Mouse (Mus musculus) limb, embryonic 14.5 days (tissue): Measurements from ENCODE around the gene Zfp689. TPM values are rescaled to one million over a fixed set of nuclear protein-coding genes. Genes with fewer than 3 reads are reported as not detected.
"Not testable (repeated sequence)": the region's sequence is repeated elsewhere in the genome, so short reads cannot be mapped to it uniquely, and the experiment has no call there.

Source experiments
- ATAC-seq: fragments of 200-750 bp; cut with Nextera tagmentation; 2 replicates; pipeline ENCODE4 v1.8.0; 2017; ENCODE audit warnings: low read depth, moderate number of reproducible peaks, moderate TSS enrichment; ENCODE audit not compliant: low FRiP score
- DNase-seq: peaks from one replicate; pipeline ENCODE4 v3.0.0-alpha.2; 2015; ENCODE audit warnings: low spot score
- H3K27ac ChIP-seq: fragments of 300-500 bp; sonication (generic); replicated peaks from 2 replicates; pipeline ENCODE4 v1.5.1; 2014; ENCODE audit warnings: low read depth, mild to moderate bottlenecking, low read length, moderate library complexity, mixed read lengths
- H3K27me3 ChIP-seq: fragments of 300-500 bp; sonication (generic); 2 replicates; pipeline ENCODE4 v1.6.1; 2014; ENCODE audit warnings: low read length, mixed read lengths; ENCODE audit not compliant: control insufficient read depth, insufficient read depth
- H3K36me3 ChIP-seq: fragments of 300-500 bp; sonication (generic); 2 replicates; pipeline ENCODE4 v1.6.1; 2014; ENCODE audit warnings: mild to moderate bottlenecking, low read length, moderate library complexity, mixed read lengths; ENCODE audit not compliant: control insufficient read depth, insufficient read depth
- H3K4me1 ChIP-seq: fragments of 300-500 bp; sonication (generic); 2 replicates; pipeline ENCODE4 v1.6.1; 2014; ENCODE audit warnings: antibody characterized with exemption, low read length, mixed read lengths; ENCODE audit not compliant: control insufficient read depth, insufficient read depth
- H3K4me2 ChIP-seq: fragments of 300-500 bp; sonication (generic); replicated peaks from 2 replicates; pipeline ENCODE4 v1.6.1; 2014; ENCODE audit warnings: low read depth, mild to moderate bottlenecking, low read length, moderate library complexity; ENCODE audit not compliant: severe bottlenecking
- H3K4me3 ChIP-seq: fragments of 300-500 bp; sonication (generic); replicated peaks from 2 replicates; pipeline ENCODE4 v1.5.1; 2014; ENCODE audit warnings: low read length
- H3K9ac ChIP-seq: fragments of 300-500 bp; sonication (generic); 2 replicates; pipeline ENCODE4 v1.6.1; 2014; ENCODE audit warnings: mild to moderate bottlenecking, low read depth, low read length, moderate library complexity; ENCODE audit not compliant: severe bottlenecking
- H3K9me3 ChIP-seq: fragments of 300-500 bp; sonication (generic); 2 replicates; pipeline ENCODE4 v1.6.1; 2016; ENCODE audit warnings: low read length; ENCODE audit not compliant: control insufficient read depth
- POLR2A ChIP-seq: fragments of 200-500 bp; IDR thresholded peaks from 2 replicates; pipeline ENCODE4 v1.8.0; 2012; ENCODE audit warnings: inconsistent platforms, mild to moderate bottlenecking, moderate library complexity, borderline replicate concordance; ENCODE audit not compliant: insufficient read depth, insufficient read length; ENCODE audit errors: extremely low read depth
- WGBS: fragments of 180-500 bp; shearing (Covaris S2); extraction: QIAGEN DNeasy Blood & Tissue Kit; methylation state at CpG from one replicate; pipeline ENCODE4 v1.1.7; 2014; 5-methylcytosine and 5-hydroxymethylcytosine counted together
- polyA plus RNA-seq, 2 experiments: library from polyadenylated mRNA; depleted of rRNA in 1 of 2; stranded (reverse) in 1 of 2; unstranded in 1 of 2; fragments of >200 nt; fragmentation: Nextera tagmentation in 1 of 2; extraction: Ambion mirVana in 1 of 2; gene quantifications; 2 replicates each; pipeline versions ENCODE4 v1.2.1 to v1.2.3; 2012 to 2014

Gene Zfp689
- polyA plus RNA-seq, 2 experiments = 7.7 to 10.2 TPM

DNA sequence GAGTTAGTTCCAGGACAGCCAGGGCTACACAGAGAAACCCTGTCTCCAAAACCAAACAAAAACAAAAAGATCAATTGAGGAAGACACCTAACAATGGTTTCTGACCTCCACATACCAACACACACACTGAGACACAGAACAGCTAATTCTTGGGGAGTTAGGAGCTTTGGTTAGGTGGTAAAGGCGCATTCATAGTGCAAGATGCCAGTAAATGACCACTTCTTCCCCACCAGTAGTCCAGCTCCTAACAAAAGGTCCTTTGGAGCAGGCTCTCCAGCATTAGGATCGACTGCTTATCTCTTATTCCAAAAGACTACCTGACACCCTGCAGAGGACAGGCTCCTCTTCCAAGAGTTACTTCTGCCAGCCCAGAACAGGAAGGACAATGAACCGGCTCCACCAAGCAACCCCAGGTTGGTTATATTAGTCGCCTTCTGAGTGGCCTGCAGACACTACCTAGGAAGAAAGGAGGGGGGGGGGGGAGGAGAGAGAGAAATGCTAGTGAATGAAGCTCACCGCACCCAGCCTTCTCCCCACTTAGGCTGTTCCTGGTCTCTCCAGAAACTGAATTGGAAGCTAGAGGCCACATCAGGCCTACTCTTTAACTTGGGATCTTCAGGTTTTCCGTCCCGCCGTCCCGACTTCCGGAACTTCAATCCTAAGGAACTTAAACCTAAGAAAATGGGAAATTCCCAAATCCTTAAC is 21.2 kb upstream of the Zfp689 start:
- no peaks in the 10 kb centered on the region for H3K27me3 ChIP-seq
- H3K4me2 ChIP-seq = peak overlapping the region; percentile 79
- no peak for TF ChIP-seq POLR2A
- H3K4me3 ChIP-seq = peak overlapping the region; percentile 70
- WGBS = 10% methylated on average over 10 of the region's 10 CpGs
- peaks cover 40% of the 10 kb centered on the region for H3K36me3 ChIP-seq
- H3K9me3 ChIP-seq = no peaks in the 10 kb centered on the region
- H3K4me1 ChIP-seq = peaks cover 8% of the 10 kb centered on the region
- peak; percentile 32 for DNase-seq
- ATAC-seq = no peak
- H3K27ac ChIP-seq = peak overlapping the region; percentile 92
- H3K9ac ChIP-seq = peak overlapping the region; percentile 83

DNA sequence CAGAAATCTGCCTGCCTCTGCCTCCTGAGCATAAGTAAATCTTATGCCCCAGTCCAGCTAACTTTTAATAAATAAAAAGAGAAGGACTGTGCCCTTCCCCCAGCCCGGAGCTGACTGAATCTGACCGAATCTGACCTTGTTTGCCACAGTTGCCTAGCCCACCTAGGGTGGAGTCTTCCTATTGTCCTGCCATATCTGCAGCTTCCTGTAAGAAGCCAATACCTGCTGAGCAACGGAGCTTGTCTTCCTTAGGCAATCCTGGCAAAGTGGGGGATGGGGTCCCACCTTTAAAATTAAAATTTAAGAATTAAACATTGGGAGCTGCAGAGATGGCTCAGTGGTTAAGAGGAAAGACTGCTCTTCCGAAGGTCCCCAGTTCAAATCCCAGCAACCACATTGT is 17.6 kb upstream of the Zfp689 start:
- ATAC-seq (no peak), DNase-seq (no peak)
- no peak overlapping the region for H3K4me3 ChIP-seq
- WGBS = 96% methylated on average over 4 of the region's 4 CpGs
- no peak overlapping the region for H3K4me2 ChIP-seq
- no peak overlapping the region for H3K9ac ChIP-seq
- H3K27ac ChIP-seq = no peak overlapping the region
- no peaks in the 10 kb centered on the region for H3K9me3 ChIP-seq
- H3K36me3 ChIP-seq = peaks cover 35% of the 10 kb centered on the region
- TF ChIP-seq POLR2A = no peak
- peaks cover 3% of the 10 kb centered on the region; the same call in 1 of the 2 replicates for H3K4me1 ChIP-seq
- H3K27me3 ChIP-seq = no peaks in the 10 kb centered on the region

DNA sequence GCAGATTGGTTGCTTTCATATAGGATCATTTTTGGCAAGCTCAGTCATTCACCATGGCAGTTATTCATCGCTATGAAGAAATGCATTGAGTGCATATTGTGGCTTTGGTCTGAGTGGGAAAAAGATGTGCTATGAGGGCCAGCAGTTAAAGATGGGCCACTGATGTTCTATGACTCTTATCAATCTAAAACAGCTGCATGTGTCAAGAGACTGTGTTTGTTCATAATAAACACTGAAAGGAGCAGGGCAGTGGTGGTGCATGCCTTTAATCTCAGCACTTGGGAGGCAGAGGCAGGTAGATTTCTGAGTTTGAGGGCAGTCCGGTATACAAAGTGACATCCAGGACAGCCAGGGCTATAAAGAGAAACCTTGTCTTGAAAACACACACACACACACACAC is 16.7 kb upstream of the Zfp689 start:
- not testable (repeated sequence) for H3K4me1 ChIP-seq, DNase-seq, H3K9me3 ChIP-seq, ATAC-seq, H3K4me3 ChIP-seq, H3K27ac ChIP-seq, H3K4me2 ChIP-seq, H3K27me3 ChIP-seq, H3K9ac ChIP-seq
- WGBS = 93% methylated on average over 2 of the region's 2 CpGs
- H3K36me3 ChIP-seq = peaks cover 38% of the 10 kb centered on the region

- ATAC-seq (no peak), DNase-seq (no peak)
- Histone ChIP-seq H3K27ac (no peak overlapping the region), H3K9me3 (no peaks in the 10 kb centered on the region), H3K9ac (no peak overlapping the region), H3K27me3 (no peaks in the 10 kb centered on the region), H3K4me3 (no peak overlapping the region), H3K4me2 (no peak overlapping the region), H3K4me1 (peaks cover 3% of the 10 kb centered on the region; the same call in 1 of the 2 replicates), H3K36me3 (peaks cover 42% of the 10 kb centered on the region)
- no peak for TF ChIP-seq POLR2A
- WGBS = 85% methylated on average over 3 of the region's 3 CpGs
These were observed 16.2 kb upstream of the Zfp689 start for GRCm38 (mm10) chr7:127465191-127465590.

DNA sequence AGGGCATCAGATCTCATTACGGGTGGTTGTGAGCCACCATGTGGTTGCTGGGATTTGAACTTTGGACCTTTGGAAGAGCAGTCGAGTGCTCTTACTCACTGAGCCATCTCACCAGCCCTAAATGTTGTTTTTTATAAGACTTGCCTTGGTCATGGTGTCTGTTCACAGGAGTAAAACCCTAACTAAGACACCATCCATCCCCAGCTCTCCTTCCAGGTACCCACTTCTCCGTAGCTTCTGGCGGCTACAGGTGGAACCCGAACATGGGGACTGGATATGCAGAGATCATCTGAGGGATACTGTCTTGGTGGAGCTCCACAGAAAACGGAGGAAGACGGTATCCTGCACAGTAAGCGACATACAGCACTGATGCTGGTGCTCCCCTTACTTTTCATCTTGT is 10.4 kb upstream of the Zfp689 start, which contains the start of gene Prr14:
Prr14 (plus strand) TSS at position 301 of the 400 bp plus-strand sequence.
- not testable (repeated sequence) for H3K9ac ChIP-seq, H3K4me3 ChIP-seq, H3K27me3 ChIP-seq, H3K4me2 ChIP-seq, DNase-seq, H3K9me3 ChIP-seq, H3K27ac ChIP-seq, H3K4me1 ChIP-seq, ATAC-seq
- 95% methylated on average over 7 of the region's 8 CpGs for WGBS
- H3K36me3 ChIP-seq = peaks cover 57% of the 10 kb centered on the region

DNA sequence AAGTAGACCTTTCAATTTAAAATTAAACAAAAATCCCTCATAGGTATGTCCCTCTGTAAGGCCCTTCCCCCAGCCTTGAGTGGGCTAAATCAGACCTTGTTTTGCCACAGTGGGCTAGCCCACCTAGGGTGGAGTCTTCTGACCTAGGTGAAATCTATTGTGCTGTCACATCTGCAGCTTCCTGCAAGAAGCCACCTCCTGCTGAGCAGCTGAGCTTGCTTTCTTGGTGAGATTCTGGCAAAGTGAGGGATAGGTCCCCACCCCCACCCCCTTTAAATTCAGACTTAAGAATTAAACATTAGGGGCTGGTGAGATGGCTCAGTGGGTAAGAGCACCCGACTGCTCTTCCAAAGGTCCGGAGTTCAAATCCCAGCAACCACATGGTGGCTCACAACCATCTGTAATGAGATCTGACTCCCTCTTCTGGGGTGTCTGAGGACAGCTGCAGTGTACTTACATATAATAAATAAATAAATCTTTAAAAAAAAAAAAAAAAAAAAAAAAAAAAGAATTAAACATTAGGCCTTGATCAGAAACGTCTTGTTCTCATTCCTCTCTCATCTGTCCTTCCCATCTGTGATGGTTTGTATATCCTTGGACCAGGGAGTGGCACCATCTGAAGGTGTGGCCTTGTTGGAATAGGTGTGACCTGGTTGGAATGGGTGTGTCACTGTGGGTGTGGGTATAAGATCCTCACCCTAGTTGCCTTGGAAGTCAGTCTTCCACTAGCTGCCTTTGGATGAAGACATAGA is 9.6 kb upstream of the Zfp689 start:
- H3K4me1 ChIP-seq, H3K4me3 ChIP-seq, H3K9me3 ChIP-seq, H3K27ac ChIP-seq, H3K4me2 ChIP-seq, ATAC-seq, DNase-seq, H3K9ac ChIP-seq, H3K27me3 ChIP-seq: not testable (repeated sequence)
- H3K36me3 ChIP-seq = peaks cover 57% of the 10 kb centered on the region
- WGBS = 94% methylated on average over 3 of the region's 3 CpGs
